Mouse (Mus musculus) Patski (cell line): Measurements from ENCODE around the gene Fam24b. TPM values are rescaled to one million over a fixed set of nuclear protein-coding genes. Genes with fewer than 3 reads are reported as not detected.
A peak's percentile ranks its signal among the peaks of the same experiment; 100 is the strongest.

ENCODE experiments used
- ATAC-seq: fragments of 100-300 bp; one replicate; pipeline ENCODE4 v1.8.0; 2021
- CTCF ChIA-PET: fragments of 350-600 bp; sonication (Branson Sonifier 250); formaldehyde crosslinking; loops from one replicate; lab custom pipeline; 2022; ENCODE audit warnings: inconsistent platforms; lab: Charles Lee
- POLR2A ChIA-PET: fragments of 350-600 bp; sonication (Branson Sonifier 250); formaldehyde crosslinking; loops from one replicate; lab custom pipeline; 2022; ENCODE audit warnings: antibody characterized with exemption, inconsistent platforms; lab: Charles Lee
- DNase-seq: peaks from one replicate; pipeline ENCODE4 v3.0.0-alpha.2; 2011; ENCODE audit warnings: low read depth, low spot score
- H3K27me3 ChIP-seq: fragments of 371-371 bp; one replicate; pipeline ENCODE4 v1.5.1; 2021
- CTCF ChIP-seq: fragments of 100-300 bp; IDR thresholded peaks from one replicate; pipeline ENCODE4 v1.5.1; 2021
- in situ Hi-C: fragments of 300-500 bp; cut with MboI; formaldehyde crosslinking; loops from 3 replicates; pipeline ENCODE4 v1.11.1; 2018; ENCODE audit warnings: low pct_unique_long_range_greater_than_20kb, mixed read lengths
- polyA plus RNA-seq: library from polyadenylated mRNA; unstranded; gene quantifications from one replicate; pipeline ENCODE4 v1.2.3, GENCODE M21; 2021

Fam24b gene
- 0.37 TPM for polyA plus RNA-seq

- ATAC-seq (no peak), DNase-seq (no peak)
- in situ Hi-C loops: no loop called here
- CTCF ChIA-PET: interaction anchor here (1.9 kb wide), 1 partner anchor 17 kb away, joined by 6 read pairs; no protein-coding TSS in a partner anchor
- POLR2A ChIA-PET: interaction anchor here (0.7 kb wide), 1 partner anchor 11 kb away, joined by 3 read pairs; no protein-coding TSS in a partner anchor
- TF ChIP-seq CTCF: no peak
- H3K27me3 ChIP-seq: no peaks in the 10 kb centered on the region
These were observed at the start of gene Fam24b for GRCm38 (mm10) chr7:131329416-131329815. Gene Fam24b, minus strand, starts transcription at chr7:131329516.

- no peak for TF ChIP-seq CTCF
- no peak for DNase-seq
- ChIA-PET CTCF (interaction anchor here (0.9 to 1.4 kb wide), 2 partner anchors 10 to 15 kb away, joined by 4 read pairs; no protein-coding TSS in a partner anchor), POLR2A (interaction anchor here (1.2 to 1.3 kb wide), 3 partner anchors 9 to 38 kb away, joined by 4 to 5 read pairs (median 4); partner anchors contain the start of genes 2310057M21Rik and Ikzf5)
- ATAC-seq: no peak
- H3K27me3 ChIP-seq: no peaks in the 10 kb centered on the region
- in situ Hi-C loops: loop anchor here (25.0 kb wide), 1 partner anchor 1760 kb away; no protein-coding TSS in a partner anchor
These were observed 42.8 kb upstream of the Fam24b start for GRCm38 (mm10) chr7:131371880-131372651.

- no peak for ATAC-seq
- peak; percentile 7 for DNase-seq
- ChIA-PET CTCF (interaction anchor here (0.9 to 1.4 kb wide), 2 partner anchors 11 to 15 kb away, joined by 4 read pairs; no protein-coding TSS in a partner anchor), POLR2A (interaction anchor here (1.2 to 1.3 kb wide), 3 partner anchors 8 to 38 kb away, joined by 4 to 5 read pairs (median 4); partner anchors contain the start of genes 2310057M21Rik and Ikzf5)
- H3K27me3 ChIP-seq: no peaks in the 10 kb centered on the region
- in situ Hi-C loops: loop anchor here (25.0 kb wide), 1 partner anchor 1759 kb away; no protein-coding TSS in a partner anchor
- TF ChIP-seq CTCF: no peak
These were observed 42.1 kb upstream of the Fam24b start for GRCm38 (mm10) chr7:131371470-131371860.

DNA sequence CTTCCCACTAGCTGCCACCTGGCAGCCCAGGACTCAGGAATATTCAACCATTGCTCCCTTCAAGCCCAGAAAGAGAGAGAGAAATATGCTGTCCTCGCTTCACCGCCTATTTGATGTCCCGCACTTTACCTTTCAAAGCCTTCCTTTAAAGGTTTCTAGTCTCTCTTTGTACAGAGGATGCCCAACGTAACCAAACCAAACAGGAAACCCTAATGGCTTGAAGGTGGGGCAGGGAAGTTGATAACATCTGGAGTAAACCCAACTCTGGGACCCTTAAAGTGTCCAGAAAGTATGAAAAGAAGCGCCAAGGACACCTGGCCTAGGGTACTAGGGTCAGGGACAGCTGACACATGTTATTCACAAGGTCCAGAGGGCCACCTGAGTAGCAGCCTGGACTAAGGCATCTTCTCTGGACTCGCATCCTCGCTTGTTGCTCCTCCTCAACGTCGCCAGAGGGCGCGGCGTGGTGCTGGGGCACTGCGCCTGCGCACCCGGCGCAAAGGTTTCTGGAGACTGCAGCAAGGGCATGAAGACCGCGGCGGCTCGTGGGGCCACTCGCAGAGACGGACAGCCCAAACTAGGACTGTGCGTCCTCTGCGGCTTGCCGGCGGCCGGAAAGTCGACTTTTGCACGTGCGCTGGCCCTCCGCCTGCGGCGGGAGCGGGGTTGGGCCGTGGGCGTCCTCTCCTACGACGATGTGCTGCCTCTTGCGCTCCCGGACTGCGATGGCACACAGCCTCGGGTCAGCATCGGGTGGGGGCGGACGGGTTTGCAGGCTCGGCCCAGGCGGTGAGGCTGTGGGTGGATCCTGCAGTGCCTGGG, 41.5 kb upstream of the Fam24b start, which contains the start of gene Pstk:
Gene Pstk (plus strand): TSS at position 494 of the 822 bp plus-strand sequence.
- peak; percentile 94 for ATAC-seq
- CTCF ChIA-PET: interaction anchor here (0.9 to 2.0 kb wide), 5 partner anchors 11 to 29 kb away, joined by 3 to 6 read pairs (median 4); no protein-coding TSS in a partner anchor
- POLR2A ChIA-PET: interaction anchor here (1.2 to 1.3 kb wide), 3 partner anchors 8 to 39 kb away, joined by 4 to 5 read pairs (median 4); partner anchors contain the start of genes 2310057M21Rik and Ikzf5
- in situ Hi-C loops: loop anchor here (25.0 kb wide), 1 partner anchor 1759 kb away; no protein-coding TSS in a partner anchor
- peak; percentile 33 for DNase-seq
- TF ChIP-seq CTCF: peak; percentile 96
- no peaks in the 10 kb centered on the region for H3K27me3 ChIP-seq

GRCm38 (mm10) chr7:131364131-131364530, 34.8 kb upstream of the Fam24b start:
- H3K27me3 ChIP-seq: no peaks in the 10 kb centered on the region
- DNase-seq (no peak), ATAC-seq (no peak)
- TF ChIP-seq CTCF: no peak
- POLR2A ChIA-PET: no interaction called here
- CTCF ChIA-PET: no interaction called here
- in situ Hi-C loops: loop anchor here (25.0 kb wide), 1 partner anchor 1752 kb away; no protein-coding TSS in a partner anchor

GRCm38 (mm10) chr7:131362615-131363300, 33.4 kb upstream of the Fam24b start, which contains the start of gene 2310057M21Rik:
Gene 2310057M21Rik, minus strand, starts transcription at chr7:131362759.
- POLR2A ChIA-PET: interaction anchor here (1.3 kb wide), 1 partner anchor 9 kb away, joined by 4 read pairs; the partner anchor contains the start of gene Pstk
- DNase-seq (peak; percentile 93), ATAC-seq (peak; percentile 83)
- TF ChIP-seq CTCF: no peak
- in situ Hi-C loops: loop anchor here (25.0 kb wide), 1 partner anchor 1750 kb away; no protein-coding TSS in a partner anchor
- H3K27me3 ChIP-seq: no peaks in the 10 kb centered on the region
- CTCF ChIA-PET: no interaction called here

- TF ChIP-seq CTCF: no peak
- ChIA-PET CTCF (no interaction called here), POLR2A (no interaction called here)
- H3K27me3 ChIP-seq: no peaks in the 10 kb centered on the region
- no peak for DNase-seq
- in situ Hi-C loops: loop anchor here (25.0 kb wide), 1 partner anchor 1750 kb away; no protein-coding TSS in a partner anchor
- ATAC-seq: peak; percentile 45
These were observed 32.9 kb upstream of the Fam24b start for GRCm38 (mm10) chr7:131362269-131362614.

GRCm38 (mm10) chr7:131356105-131356504, 26.8 kb upstream of the Fam24b start:
- DNase-seq: no peak
- in situ Hi-C loops: loop anchor here (25.0 kb wide), 1 partner anchor 1744 kb away; no protein-coding TSS in a partner anchor

GRCm38 (mm10) chr7:131345856-131346541, 16.7 kb upstream of the Fam24b start:
- peak; percentile 86 for ATAC-seq
- POLR2A ChIA-PET: no interaction called here
- in situ Hi-C loops: no loop called here
- H3K27me3 ChIP-seq: no peaks in the 10 kb centered on the region
- CTCF ChIA-PET: interaction anchor here (1.2 to 1.9 kb wide), 3 partner anchors 9 to 30 kb away, joined by 3 to 6 read pairs (median 4); partner anchors contain the start of gene Fam24b
- TF ChIP-seq CTCF: no peak
- DNase-seq: peak; percentile 24

More at GRCm38 (mm10) chr7:131356105-131356504, 26.8 kb upstream of the Fam24b start:
- no peak for TF ChIP-seq CTCF
- no peak for ATAC-seq
- POLR2A ChIA-PET: no interaction called here
- no peaks in the 10 kb centered on the region for H3K27me3 ChIP-seq
- CTCF ChIA-PET: interaction anchor here (1.5 kb wide), 1 partner anchor 10 kb away, joined by 4 read pairs; no protein-coding TSS in a partner anchor
